Mouse (Mus musculus): Measurements from ENCODE around the gene Nhsl1.

Nhsl1 gene

DNA sequence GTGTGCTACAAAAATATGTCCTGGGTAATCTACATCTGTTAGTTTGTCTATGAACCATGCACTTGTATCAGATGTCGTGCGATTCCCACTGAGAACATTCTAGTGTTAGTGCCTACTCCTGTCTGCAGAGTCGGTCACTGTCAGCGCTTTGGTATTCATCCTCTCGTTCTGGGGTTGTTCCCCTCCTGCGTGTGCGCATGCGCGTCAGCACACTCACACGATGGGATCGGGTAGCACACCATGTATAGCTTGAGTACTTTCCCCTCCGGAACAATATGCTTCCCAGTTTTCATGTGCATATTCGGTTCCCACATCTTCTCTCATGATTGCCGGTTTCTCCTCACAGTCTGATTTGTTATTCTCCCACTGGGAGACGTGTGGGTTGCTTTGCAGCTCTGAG lies 28.4 kb downstream of the Nhsl1 start:
- DNase-seq (ENCODE audit: low spot score): no peak

DNA sequence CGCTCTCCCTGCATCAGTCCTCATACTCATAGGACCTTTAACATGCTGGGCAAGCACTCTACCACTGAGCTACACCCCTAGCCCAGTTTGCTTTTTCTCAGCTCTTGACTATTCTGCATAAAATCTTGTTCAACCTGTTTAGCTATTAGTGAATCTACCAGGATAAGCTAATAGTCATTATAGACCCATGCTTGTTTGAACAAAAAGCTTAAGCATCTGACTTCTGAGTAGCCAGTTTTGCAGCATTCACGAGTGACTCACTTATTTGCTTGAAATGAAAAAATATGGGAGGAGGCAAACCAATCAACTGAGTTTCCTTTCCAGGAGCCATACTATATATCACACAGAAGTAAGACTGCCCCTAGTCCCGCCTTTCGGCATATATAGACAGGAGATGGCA lies 32.0 kb downstream of the Nhsl1 start:
- no peak for DNase-seq (ENCODE audit: low spot score)

GRCm38 (mm10) chr10:18352937-18353336 lies 34.2 kb downstream of the Nhsl1 start:
- DNase-seq (ENCODE audit: low spot score): no peak

DNA sequence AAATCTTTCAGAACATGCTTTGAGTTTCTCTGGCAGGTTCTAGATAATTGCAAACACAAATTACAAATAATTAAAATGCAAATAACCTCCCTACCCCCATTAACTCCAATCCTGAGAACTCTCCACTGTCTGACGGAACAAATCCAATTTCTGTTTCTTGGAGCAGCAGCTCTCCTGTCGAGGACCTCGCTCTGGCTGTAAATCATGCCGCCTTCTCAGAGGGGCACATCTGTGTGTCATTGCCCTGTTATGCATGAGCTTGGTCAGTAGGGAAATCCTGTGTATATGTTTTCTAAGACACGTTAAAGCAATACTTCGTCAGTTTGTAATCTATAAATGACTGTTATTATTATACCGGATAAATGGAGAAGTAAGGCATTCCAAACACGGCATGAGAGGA lies 35.3 kb downstream of the Nhsl1 start:
- no peak for DNase-seq (ENCODE audit: low spot score)

- DNase-seq (ENCODE audit: low spot score): no peak
Measured at GRCm38 (mm10) chr10:18356461-18356860, 37.7 kb downstream of the Nhsl1 start.

- no peak for DNase-seq (ENCODE audit: low spot score)
Measured at GRCm38 (mm10) chr10:18357212-18357611, 38.4 kb downstream of the Nhsl1 start.

GRCm38 (mm10) chr10:18358461-18358860 lies 39.7 kb downstream of the Nhsl1 start:
- no peak for DNase-seq (ENCODE audit: low spot score)

DNA sequence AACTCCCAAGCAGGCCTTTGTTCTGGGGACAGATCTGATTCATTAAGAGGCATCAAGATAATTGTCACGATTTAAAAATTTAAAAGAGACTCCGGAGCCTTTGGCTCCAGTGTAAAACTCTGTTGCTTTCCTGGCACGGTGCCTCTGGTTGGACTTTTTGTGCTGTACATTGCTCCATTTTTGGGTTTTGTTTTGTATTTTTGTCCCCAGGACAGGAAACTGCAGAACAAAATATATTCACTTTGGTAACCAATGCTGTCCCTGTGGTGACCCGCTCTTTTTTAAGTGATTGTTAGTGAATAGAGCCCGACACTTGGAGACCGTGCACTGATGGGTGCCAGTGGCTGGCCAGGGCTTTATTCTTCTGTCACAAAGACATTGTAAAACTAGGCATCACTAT lies 41.4 kb downstream of the Nhsl1 start:
- DNase-seq (ENCODE audit: low spot score): no peak

DNA sequence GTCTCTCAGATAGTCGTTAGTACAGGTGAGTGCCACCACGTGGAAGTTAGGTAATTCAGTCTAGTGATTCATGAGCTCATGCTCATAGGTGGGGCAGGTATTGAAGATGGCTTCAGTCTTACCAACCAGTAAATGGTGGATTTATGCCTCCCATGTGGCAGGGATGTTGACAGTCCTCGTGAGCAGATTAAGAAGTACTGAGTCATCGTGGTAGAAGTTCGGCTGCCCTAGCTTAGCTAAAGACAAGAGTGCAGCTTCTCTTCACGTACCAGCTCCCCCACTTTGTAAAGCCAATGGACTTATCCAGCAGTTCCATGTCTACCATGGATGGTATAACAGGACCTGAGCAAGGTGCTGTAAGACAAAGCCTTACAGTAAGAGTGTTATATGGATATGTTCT lies 46.6 kb downstream of the Nhsl1 start:
- no peak for DNase-seq (ENCODE audit: low spot score)

- no peak for DNase-seq (ENCODE audit: low spot score)
Measured at GRCm38 (mm10) chr10:18366697-18367096, 47.9 kb downstream of the Nhsl1 start.

DNA sequence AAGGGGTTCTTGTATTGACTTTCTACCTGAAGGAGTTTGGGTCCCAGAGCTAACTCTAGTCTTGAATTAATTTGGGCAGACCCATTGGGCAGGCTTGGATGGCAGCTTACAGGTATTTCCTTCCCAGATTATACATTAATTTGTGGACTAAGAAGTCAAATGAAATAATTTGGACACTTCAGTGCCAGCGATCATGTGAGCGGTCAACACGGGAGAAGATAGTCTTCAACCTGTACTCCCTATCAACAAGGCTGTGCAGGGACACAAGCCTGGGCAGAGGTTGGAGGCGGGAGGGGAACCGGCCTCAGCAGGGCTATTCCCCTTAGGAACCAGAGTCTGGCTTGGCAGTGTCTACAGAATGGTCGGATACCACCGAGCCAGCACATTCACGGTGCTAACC lies 49.3 kb downstream of the Nhsl1 start:
- no peak for DNase-seq (ENCODE audit: low spot score)

DNA sequence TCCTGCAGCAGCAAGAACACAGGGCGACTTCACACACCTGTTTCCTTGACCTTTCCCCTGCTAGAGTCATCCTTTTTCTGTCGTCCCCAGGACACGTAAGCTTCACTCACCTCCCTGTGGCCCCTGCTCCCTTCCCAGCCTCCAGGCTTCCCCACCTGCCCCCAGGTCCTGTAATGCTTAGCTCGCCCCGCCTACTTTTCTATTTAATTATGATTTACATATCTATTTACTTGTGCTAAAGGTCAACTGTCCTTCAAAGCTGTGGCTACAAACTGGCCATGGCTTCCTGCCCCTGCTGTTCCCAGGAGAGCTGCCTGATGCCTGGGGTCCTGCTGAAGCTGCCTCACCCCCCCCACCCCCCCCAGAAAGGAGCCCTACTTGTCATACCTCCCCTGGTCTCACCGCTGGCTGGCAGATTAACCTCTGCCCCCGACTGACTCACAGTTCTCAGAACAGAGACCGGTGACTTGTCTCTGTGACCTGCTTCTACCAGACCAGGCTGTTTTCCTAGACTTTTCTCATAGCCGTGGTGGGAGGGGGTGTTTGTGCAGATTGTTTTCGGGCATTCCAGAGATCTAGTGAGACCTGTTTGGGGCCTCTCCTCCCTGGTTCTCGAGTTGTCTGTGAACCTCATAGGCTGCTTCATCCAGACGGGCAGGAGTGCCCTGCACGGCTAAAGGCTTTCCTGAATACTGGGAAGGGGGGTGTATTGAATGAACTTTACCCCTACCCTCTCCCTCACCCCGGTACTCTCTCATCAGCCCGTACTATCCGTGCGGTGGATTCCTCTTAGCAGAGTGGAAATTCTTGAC lies 51.9 kb downstream of the Nhsl1 start:
- no peak for DNase-seq (ENCODE audit: low spot score)

DNA sequence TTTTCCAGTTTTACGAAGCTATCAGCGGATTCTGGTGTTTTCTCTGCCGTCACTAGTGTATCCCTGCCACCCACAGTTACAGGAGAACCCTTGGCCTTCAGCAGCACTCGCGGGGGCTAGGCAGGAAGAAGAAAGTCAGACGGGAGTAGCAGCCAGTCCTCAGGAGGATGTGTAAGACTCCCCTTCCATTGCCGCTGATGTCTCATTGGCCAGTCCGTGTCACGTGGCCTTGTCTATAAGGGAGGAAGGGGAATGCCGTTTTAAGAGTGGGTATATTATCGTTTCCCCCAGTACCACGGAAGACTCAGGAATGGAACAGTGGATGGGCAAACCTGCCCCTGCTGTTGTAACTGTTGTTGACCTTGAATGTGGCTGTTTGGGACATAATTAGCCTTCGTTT lies 53.1 kb downstream of the Nhsl1 start:
- DNase-seq (ENCODE audit: low spot score): no peak

GRCm38 (mm10) chr10:18375301-18375700 lies 56.5 kb downstream of the Nhsl1 start:
- no peak for DNase-seq (ENCODE audit: low spot score)

DNA sequence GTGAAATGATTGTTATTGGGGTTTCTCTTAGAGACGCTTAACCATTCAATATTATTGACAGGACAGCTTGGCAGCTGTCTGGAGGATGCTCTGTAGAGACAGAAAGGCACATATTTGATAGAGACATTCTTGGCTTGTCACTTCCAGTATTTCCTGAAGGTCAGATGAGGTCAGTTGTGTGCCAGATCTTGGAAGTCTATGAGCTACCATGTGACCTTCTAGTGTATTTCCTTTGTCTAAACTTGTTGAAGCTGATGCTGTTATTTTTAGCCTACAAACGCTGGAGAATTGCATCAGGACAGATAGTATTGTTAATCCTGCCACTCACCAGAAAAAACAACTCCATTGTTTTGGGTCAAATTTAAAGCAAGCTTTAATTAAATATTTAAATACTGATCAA lies 66.0 kb downstream of the Nhsl1 start:
- DNase-seq (ENCODE audit: low spot score): no peak

DNA sequence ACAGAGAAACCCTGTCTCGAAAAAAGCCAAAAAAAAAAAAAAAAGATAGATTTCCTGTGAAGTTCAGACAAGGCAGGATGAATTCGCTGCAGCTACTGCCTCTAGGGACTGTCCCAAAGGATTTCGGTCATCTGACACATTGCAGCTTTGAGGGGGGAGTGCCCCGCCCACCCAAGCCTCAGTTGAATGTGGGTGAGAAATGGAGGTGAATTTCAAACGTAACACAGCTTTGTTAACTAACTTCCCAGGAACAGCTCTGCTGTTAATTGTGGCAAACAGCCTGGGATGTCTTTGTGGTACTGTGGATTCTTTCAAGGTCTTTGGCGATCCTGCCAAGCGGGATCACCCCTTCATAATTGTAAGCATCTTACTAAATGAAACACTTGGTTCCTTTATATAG lies 67.4 kb downstream of the Nhsl1 start:
- no peak for DNase-seq (ENCODE audit: low spot score)

- DNase-seq (ENCODE audit: low spot score): peak; percentile 26
Measured at GRCm38 (mm10) chr10:18388784-18389575, 70.2 kb downstream of the Nhsl1 start.

- DNase-seq (ENCODE audit: low spot score): no peak
Measured at GRCm38 (mm10) chr10:18390004-18390403, 71.2 kb downstream of the Nhsl1 start.

- no peak for DNase-seq (ENCODE audit: low spot score)
Measured at GRCm38 (mm10) chr10:18391608-18392007, 72.8 kb downstream of the Nhsl1 start.

DNA sequence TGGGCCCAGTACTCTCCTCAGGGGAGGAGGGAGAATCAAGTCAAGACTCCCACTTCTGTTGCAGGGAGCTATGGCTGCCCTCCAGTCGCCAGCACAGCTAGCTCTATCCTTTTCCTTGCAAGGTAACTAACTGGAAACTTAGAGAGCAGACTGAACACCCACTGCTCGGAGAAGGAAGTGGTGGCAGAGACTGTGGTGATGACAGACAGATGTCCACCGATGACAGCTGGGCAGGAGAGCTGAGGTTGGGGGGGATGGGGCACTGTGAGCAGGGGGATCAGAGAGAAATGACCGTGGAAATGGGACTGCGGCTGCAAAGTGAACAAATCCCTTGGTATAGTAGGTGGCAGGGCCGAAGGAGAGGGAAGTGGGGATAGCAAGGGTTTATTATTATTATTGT lies 73.5 kb downstream of the Nhsl1 start:
- DNase-seq (ENCODE audit: low spot score): no peak

- DNase-seq (ENCODE audit: low spot score): no peak
Measured at GRCm38 (mm10) chr10:18393740-18394139, 75.0 kb downstream of the Nhsl1 start.

GRCm38 (mm10) chr10:18394270-18394669 lies 75.5 kb downstream of the Nhsl1 start:
- DNase-seq (ENCODE audit: low spot score): no peak

- DNase-seq (ENCODE audit: low spot score): no peak
Measured at GRCm38 (mm10) chr10:18400089-18400644, 81.4 kb downstream of the Nhsl1 start.
